In the genomic region with DNA sequence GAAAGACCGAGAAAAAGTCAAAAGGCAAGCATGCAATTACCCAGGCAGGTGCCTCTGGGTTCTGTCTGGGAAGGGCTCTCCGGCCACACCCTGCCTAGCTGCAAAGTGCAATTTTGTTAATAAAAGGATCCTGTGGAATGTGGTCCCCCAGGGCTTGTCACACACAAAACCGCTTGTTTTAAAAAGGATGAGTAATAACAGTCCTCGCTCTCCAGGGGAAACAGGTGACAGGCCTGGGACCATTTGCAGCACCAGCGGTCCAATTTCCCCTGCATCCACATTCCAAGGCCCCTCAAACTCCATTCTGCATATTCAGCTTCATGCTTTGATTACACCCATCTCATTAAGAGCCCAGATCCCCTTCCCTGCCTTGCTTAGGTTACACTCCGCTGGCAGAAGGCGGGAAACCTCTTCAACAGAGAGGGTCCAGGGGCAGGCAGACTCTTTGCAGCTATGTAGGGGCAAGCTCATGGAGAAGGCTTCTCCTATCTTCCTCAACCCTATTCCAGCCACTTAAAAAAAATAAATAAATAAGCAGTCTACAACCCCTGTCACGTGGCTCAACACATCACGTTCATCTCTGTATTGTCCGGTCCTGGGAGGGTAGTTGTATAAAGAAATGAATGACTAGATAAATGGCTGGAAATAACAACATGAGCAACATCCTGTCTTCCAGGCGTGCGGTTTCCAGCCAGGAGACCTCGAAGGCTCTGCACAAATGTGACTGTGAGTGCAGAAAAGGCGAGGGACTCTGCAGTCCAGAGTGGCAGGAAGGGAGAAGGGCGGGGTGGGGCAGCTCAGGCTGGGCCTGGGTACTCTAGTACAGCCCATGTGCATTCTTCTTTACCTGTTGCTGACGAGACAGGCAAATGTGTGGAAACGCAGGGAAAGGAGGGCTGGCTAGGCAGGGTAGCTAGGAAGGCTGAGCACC, we compare ENCODE assay signal across 20 mouse cellular contexts. TPM values are rescaled to one million over a fixed set of nuclear protein-coding genes. Genes with fewer than 3 reads are reported as not detected.
DNase-seq lines count a peak whose midpoint lies in the region; ATAC-seq and TF ChIP-seq lines count a peak whose summit lies in the region.
"Had no signal": no experiment of that assay in that cellular context is flagged by ENCODE, and none has a peak within 500 bp of the region (broad histone marks: within the 10 kb centered on the region; RNA-seq: fewer than 3 reads in every experiment).

No protein-coding gene starts in this region.

- TF ChIP-seq CTCF in kidney, postnatal 0 days (IDR thresholded peaks at IDR 0.05; ENCODE audit: low read depth), result no peak
- TF ChIP-seq CTCF in C2C12 (IDR thresholded peaks at IDR 0.05; ENCODE audit: control insufficient read depth, insufficient read depth, insufficient read length), result no peak

- no peaks in the 10 kb centered on the region for H3K36me3 ChIP-seq in kidney, postnatal 0 days (ENCODE audit: insufficient read depth, low read length)
- H3K36me3 ChIP-seq in C2C12 (ENCODE audit: control insufficient read depth, insufficient read depth), result no peaks in the 10 kb centered on the region
- H3K36me3 ChIP-seq in embryonic facial prominence, embryonic 10.5 days (replicated peaks), result no peaks in the 10 kb centered on the region; the same call in 1 of the 2 replicates
- H3K36me3 ChIP-seq in liver, embryonic 12.5 days, result no peaks in the 10 kb centered on the region
- H3K36me3 ChIP-seq: intestine, embryonic 15.5 days; kidney, embryonic 15.5 days; limb, embryonic 12.5 days; liver, embryonic 15.5 days had no signal

- no peaks in the 10 kb centered on the region for H3K27me3 ChIP-seq in kidney, postnatal 0 days (ENCODE audit: insufficient read depth, low read length)
- no peaks in the 10 kb centered on the region for H3K27me3 ChIP-seq in C2C12 (ENCODE audit: control insufficient read depth, insufficient read depth, insufficient read length)
- no peaks in the 10 kb centered on the region for H3K27me3 ChIP-seq in embryonic facial prominence, embryonic 10.5 days (replicated peaks; ENCODE audit: low read depth, poor library complexity, severe bottlenecking)
- no peaks in the 10 kb centered on the region for H3K27me3 ChIP-seq in liver, embryonic 12.5 days (replicated peaks)
- H3K27me3 ChIP-seq: intestine, embryonic 15.5 days; kidney, embryonic 15.5 days; limb, embryonic 12.5 days; liver, embryonic 15.5 days had no signal

- H3K4me1 ChIP-seq in kidney, postnatal 0 days (replicated peaks; ENCODE audit: insufficient read depth, low read length), result no peaks in the 10 kb centered on the region
- peaks cover 44% of the 10 kb centered on the region for H3K4me1 ChIP-seq in embryonic facial prominence, embryonic 10.5 days
- H3K4me1 ChIP-seq in liver, embryonic 12.5 days, result no peaks in the 10 kb centered on the region
- H3K4me1 ChIP-seq: liver, embryonic 15.5 days had no signal

- H3K4me3 ChIP-seq in kidney, postnatal 0 days (replicated peaks; ENCODE audit: low read depth, low read length), result no peak overlapping the region
- H3K4me3 ChIP-seq in C2C12 (ENCODE audit: insufficient read depth, poor library complexity, severe bottlenecking), result no peak overlapping the region
- no peak overlapping the region for H3K4me3 ChIP-seq in embryonic facial prominence, embryonic 10.5 days
- H3K4me3 ChIP-seq in liver, embryonic 12.5 days, result no peak overlapping the region
- H3K4me3 ChIP-seq: intestine, embryonic 15.5 days; kidney, embryonic 15.5 days; left cerebral cortex, adult 2 months; limb, embryonic 12.5 days; liver, embryonic 15.5 days had no signal

- no peak overlapping the region for H3K27ac ChIP-seq in kidney, postnatal 0 days
- peak overlapping the region; percentile 11; the same call in 1 of the 2 replicates for H3K27ac ChIP-seq in embryonic facial prominence, embryonic 10.5 days (replicated peaks)
- no peak overlapping the region for H3K27ac ChIP-seq in liver, embryonic 12.5 days
- H3K27ac ChIP-seq: intestine, embryonic 15.5 days; kidney, embryonic 15.5 days; left cerebral cortex, adult 2 months; limb, embryonic 12.5 days; liver, embryonic 15.5 days had no signal

- DNase-seq in heart, adult 11 months, result peak; percentile 79
- no peak for DNase-seq in heart, adult 8-10 months (ENCODE audit: low spot score)
- DNase-seq in kidney, postnatal 0 days (ENCODE audit: low spot score), result peak; percentile 12
- no peak for DNase-seq in kidney, postnatal 36 days
- peak; percentile 20 for DNase-seq in embryonic facial prominence, embryonic 10.5 days (ENCODE audit: low spot score)
- no peak for DNase-seq in lung, postnatal 10 days
- DNase-seq: cerebellum, adult 9-11 months; heart, postnatal 36 days; lung, postnatal 14 days; spleen, adult 18-20 months; thymus, adult 18-20 months had no signal

- ATAC-seq in kidney, postnatal 0 days (replicated peaks; ENCODE audit: low FRiP score, low read depth), result no peak
- no peak for ATAC-seq in liver, embryonic 12.5 days
- ATAC-seq: forebrain, embryonic 14.5 days; intestine, embryonic 15.5 days had no signal

- H3K4me2 ChIP-seq in kidney, postnatal 0 days (ENCODE audit: low read length), result no peak overlapping the region
- no peak overlapping the region for H3K4me2 ChIP-seq in liver, embryonic 12.5 days
- H3K4me2 ChIP-seq: intestine, embryonic 15.5 days; kidney, embryonic 15.5 days; limb, embryonic 12.5 days; liver, embryonic 15.5 days; midbrain, embryonic 11.5 days had no signal

- H3K9me3 ChIP-seq in kidney, postnatal 0 days (replicated peaks; ENCODE audit: low read length), result no peaks in the 10 kb centered on the region
- H3K9me3 ChIP-seq in embryonic facial prominence, embryonic 10.5 days, result no peaks in the 10 kb centered on the region
- no peaks in the 10 kb centered on the region for H3K9me3 ChIP-seq in liver, embryonic 12.5 days (replicated peaks)
- H3K9me3 ChIP-seq: intestine, embryonic 15.5 days; kidney, embryonic 15.5 days; limb, embryonic 12.5 days; liver, embryonic 15.5 days had no signal

- H3K9ac ChIP-seq in kidney, postnatal 0 days (ENCODE audit: low read depth, low read length), result no peak overlapping the region
- no peak overlapping the region for H3K9ac ChIP-seq in liver, embryonic 12.5 days
- H3K9ac ChIP-seq: intestine, embryonic 15.5 days; kidney, embryonic 15.5 days; limb, embryonic 12.5 days; liver, embryonic 15.5 days had no signal

- WGBS in kidney, postnatal 0 days, result 57% methylated on average over 17 of the region's 17 CpGs
- 65% methylated on average over 17 of the region's 17 CpGs for WGBS in embryonic facial prominence, embryonic 10.5 days
- WGBS in liver, embryonic 12.5 days (ENCODE audit: insufficient replicate concordance), result 58% methylated on average over 17 of the region's 17 CpGs

- no peaks in the 10 kb centered on the region for H3K79me3 ChIP-seq in C2C12 (ENCODE audit: low read depth)

- no peaks in the 10 kb centered on the region for H3K79me2 ChIP-seq in C2C12 (ENCODE audit: control insufficient read depth, insufficient read depth)

- H3ac ChIP-seq in C2C12 (ENCODE audit: control insufficient read depth, insufficient read length, low read depth), result peak overlapping the region; percentile 45

TF ChIP-seq in C2C12, 6 proteins besides CTCF, POLR2A, EP300 and RAD21:
- TF ChIP-seq CEBPB (IDR thresholded peaks at IDR 0.05; ENCODE audit: low read depth) (no peak), MYOD1 (IDR thresholded peaks at IDR 0.05; ENCODE audit: control insufficient read depth, insufficient read length, low read depth) (peak; percentile 95), FOSL1 (IDR thresholded peaks at IDR 0.05; ENCODE audit: insufficient read depth, low read length, poor library complexity, severe bottlenecking) (peak; percentile 56), USF1 (IDR thresholded peaks at IDR 0.05; ENCODE audit: low read depth) (peak; percentile 88), MYOG (IDR thresholded peaks at IDR 0.05; ENCODE audit: control insufficient read depth, extremely low read depth, insufficient read length) (no peak)

RNA-seq across cellular contexts. Expression of gene Tln2, which starts 19.5 kb away (rescaled TPM):
- total RNA-seq in heart, adult 8-10 months (2022), result 10 to 100 TPM; 71.6 to 87.1 (median 76.7) TPM
- polyA plus RNA-seq in kidney, postnatal 0 days (2015; fragmentation: Nextera tagmentation; extraction: Ambion mirVana), result 24.8 and 25.6 TPM in 2 replicates
- polyA plus RNA-seq in C2C12 (2012; fragmentation: generic; extraction: Trizol), result 14.0 TPM
- 36.2 and 40.7 TPM in 2 replicates for polyA plus RNA-seq in embryonic facial prominence, embryonic 10.5 days (2016; fragmentation: Nextera tagmentation; extraction: Ambion mirVana)
- 5.0 and 5.2 TPM in 2 replicates for polyA plus RNA-seq in liver, embryonic 12.5 days (2016; fragmentation: Nextera tagmentation; extraction: Ambion mirVana)

Comparison
In these comparisons a context has a peak if more than half of its experiments do, and no peak if none do; other contexts are left out.
1. DNase-seq: peak in heart, adult 11 months (single experiment), kidney, postnatal 0 days (single experiment) and embryonic facial prominence, embryonic 10.5 days (single experiment); none in heart, adult 8-10 months (single experiment), kidney, postnatal 36 days (0 of 2) and lung, postnatal 10 days (single experiment).